8 mouse cellular contexts compared by ENCODE assay signal in the genomic region with DNA sequence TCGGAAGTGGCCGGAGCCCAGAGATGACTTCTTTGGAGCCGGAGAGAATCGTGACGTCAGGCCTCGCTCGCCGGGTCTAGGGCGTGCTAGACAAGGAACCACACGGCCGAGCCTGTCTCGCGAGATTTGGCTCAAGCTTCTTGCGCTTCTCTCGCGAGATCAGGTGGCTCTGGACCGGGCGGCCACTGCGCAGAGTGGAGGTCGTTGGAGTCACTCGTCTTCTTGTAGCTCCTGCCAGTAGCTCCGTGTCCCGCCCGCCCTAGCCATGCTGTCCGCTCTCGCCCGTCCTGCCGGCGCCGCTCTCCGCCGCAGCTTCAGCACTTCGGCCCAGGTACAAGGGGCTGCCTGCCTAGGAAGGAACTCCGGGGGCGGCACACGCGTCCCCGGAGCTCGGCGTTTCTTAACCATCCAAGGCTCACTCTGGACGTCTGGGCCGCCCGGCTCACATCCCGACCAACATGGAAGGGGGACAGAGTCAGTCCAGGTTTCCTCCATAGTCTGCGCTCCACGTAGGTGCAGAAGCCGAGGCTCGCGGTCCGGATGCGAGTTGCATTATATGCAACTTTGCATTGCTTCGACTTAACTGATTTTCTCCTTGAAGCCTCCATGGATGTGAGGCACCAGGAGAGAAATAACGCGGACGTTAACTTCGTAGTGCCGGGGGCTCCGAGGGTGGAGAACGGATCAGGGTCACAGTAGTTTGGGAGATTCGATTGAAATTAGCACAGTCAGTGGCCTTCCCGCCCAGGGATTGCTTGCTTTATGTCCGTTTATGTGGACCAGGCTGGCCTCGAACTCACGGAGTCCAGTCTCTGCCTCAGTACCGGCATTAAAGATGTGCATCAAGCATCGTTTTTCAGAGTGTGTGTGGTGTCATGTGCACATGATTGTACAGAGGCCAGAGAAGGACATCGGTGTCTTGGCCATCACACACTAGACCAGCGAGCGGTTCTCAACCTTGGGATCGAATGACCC. TPM values are rescaled to one million over a fixed set of nuclear protein-coding genes. Genes with fewer than 3 reads are reported as not detected.
DNase-seq lines count a peak whose midpoint lies in the region; ATAC-seq and TF ChIP-seq lines count a peak whose summit lies in the region.

A gene (plus strand): TSS at position 10 of the 975 bp plus-strand sequence.

- no peak for TF ChIP-seq EP300 in MEL (IDR thresholded peaks at IDR 0.05; ENCODE audit: low read depth in 1 of 2, low read length in 2 of 2)

- whole genome bisulfite sequencing in cerebellum, adult 2 months, result under 1% methylated on average over 70 of the region's 70 CpGs
- WGBS in forebrain, postnatal 0 days, result 3% methylated on average over 70 of the region's 70 CpGs
- under 1% methylated on average over 70 of the region's 70 CpGs for WGBS in lung, embryonic 15.5 days

- peaks cover 0 to 19% of the 10 kb centered on the region in 2 experiments; a peak in 3 of 4 replicates for H3K4me1 ChIP-seq in MEL (ENCODE audit: control insufficient read depth in 1 of 2, insufficient read depth in 2 of 2, low read length in 2 of 2)
- H3K4me1 ChIP-seq in cerebellum, adult 2 months (ENCODE audit: control insufficient read depth, insufficient read depth, low read length), result peaks cover 11% of the 10 kb centered on the region; the same call in 1 of the 2 replicates
- peaks cover 7% of the 10 kb centered on the region for H3K4me1 ChIP-seq in forebrain, postnatal 0 days (ENCODE audit: insufficient read depth)
- H3K4me1 ChIP-seq in lung, embryonic 15.5 days, result peaks cover 23% of the 10 kb centered on the region

- H3K27me3 ChIP-seq in MEL (ENCODE audit: control insufficient read depth in 1 of 2, insufficient read depth in 2 of 2, low read length in 2 of 2), result no peaks in the 10 kb centered on the region
- H3K27me3 ChIP-seq in cerebellum, adult 2 months (ENCODE audit: control insufficient read depth, insufficient read depth, low read length), result no peaks in the 10 kb centered on the region
- no peaks in the 10 kb centered on the region for H3K27me3 ChIP-seq in forebrain, postnatal 0 days (ENCODE audit: insufficient read depth, low read length)
- no peaks in the 10 kb centered on the region for H3K27me3 ChIP-seq in lung, embryonic 15.5 days

- H3K9me3 ChIP-seq in MEL (replicated peaks; ENCODE audit: insufficient read depth, low read length), result no peaks in the 10 kb centered on the region
- H3K9me3 ChIP-seq in forebrain, postnatal 0 days (ENCODE audit: low read length), result no peaks in the 10 kb centered on the region
- H3K9me3 ChIP-seq in lung, embryonic 15.5 days, result no peaks in the 10 kb centered on the region

- H3K36me3 ChIP-seq in MEL (ENCODE audit: control insufficient read depth in 1 of 2, insufficient read depth in 2 of 2, low read length in 2 of 2), result peaks cover 1 to 22% of the 10 kb centered on the region in 2 experiments; a peak in 3 of 4 replicates
- H3K36me3 ChIP-seq in forebrain, postnatal 0 days (ENCODE audit: insufficient read depth), result peaks cover 14% of the 10 kb centered on the region
- peaks cover 15% of the 10 kb centered on the region for H3K36me3 ChIP-seq in lung, embryonic 15.5 days

- H3K4me2 ChIP-seq in forebrain, postnatal 0 days (ENCODE audit: low read depth), result peak within 1 kb of the TSS; percentile 94
- peak within 1 kb of the TSS; percentile 79 for H3K4me2 ChIP-seq in lung, embryonic 15.5 days

- peak; percentile 100 for DNase-seq in MEL (ENCODE audit: low read depth, low spot score)
- DNase-seq in cerebellum, adult 2 months, result peak; percentile 99 to 100
- DNase-seq in forebrain, postnatal 0 days, result peak; percentile 100
- DNase-seq in heart, postnatal 4 days, result peak; percentile 100
- peak; percentile 99 to 100 for DNase-seq in layer of hippocampus, adult 8-10 months (ENCODE audit: low spot score in 2 of 2)
- DNase-seq in ovary, adult 18-20 months (ENCODE audit: low spot score), result peak; percentile 100
- DNase-seq in thymus, postnatal 0 days (ENCODE audit: low spot score), result peak; percentile 100

- H3K9ac ChIP-seq in MEL (ENCODE audit: control insufficient read depth, low read depth, low read length, poor library complexity, severe bottlenecking), result peak within 1 kb of the TSS; percentile 94
- peak within 1 kb of the TSS; percentile 99 for H3K9ac ChIP-seq in forebrain, postnatal 0 days
- H3K9ac ChIP-seq in lung, embryonic 15.5 days, result peak within 1 kb of the TSS; percentile 87

- peak; percentile 95 to 99 for TF ChIP-seq POLR2A in MEL (IDR thresholded peaks at IDR 0.05; ENCODE audit: control insufficient read depth in 1 of 2, insufficient read depth in 1 of 2, low read depth in 1 of 2, low read length in 2 of 2, poor library complexity in 1 of 2)
- TF ChIP-seq POLR2A in cerebellum, adult 2 months (IDR thresholded peaks at IDR 0.05; ENCODE audit: borderline replicate concordance, insufficient read depth, low read length), result peak; percentile 99

- peak within 1 kb of the TSS; percentile 67 for H3K27ac ChIP-seq in MEL (ENCODE audit: control insufficient read depth, low read depth, low read length)
- H3K27ac ChIP-seq in cerebellum, adult 2 months (ENCODE audit: insufficient read depth, low read length), result peak within 1 kb of the TSS; percentile 94
- H3K27ac ChIP-seq in forebrain, postnatal 0 days (ENCODE audit: low read depth, low read length), result peak within 1 kb of the TSS; percentile 93
- peak within 1 kb of the TSS; percentile 91 for H3K27ac ChIP-seq in lung, embryonic 15.5 days

- peak within 1 kb of the TSS; percentile 58 to 98 for H3K4me3 ChIP-seq in MEL (ENCODE audit: control insufficient read depth in 1 of 2, insufficient read depth in 1 of 2, low read depth in 2 of 2, low read length in 2 of 2)
- peak within 1 kb of the TSS; percentile 95 for H3K4me3 ChIP-seq in cerebellum, adult 2 months (replicated peaks; ENCODE audit: insufficient read depth, low read depth, low read length)
- H3K4me3 ChIP-seq in forebrain, postnatal 0 days (ENCODE audit: low read depth, low read length), result peak within 1 kb of the TSS; percentile 91
- H3K4me3 ChIP-seq in lung, embryonic 15.5 days, result peak within 1 kb of the TSS; percentile 75

- peak; percentile 99 for ATAC-seq in forebrain, postnatal 0 days
- peak; percentile 97 for ATAC-seq in lung, embryonic 15.5 days (ENCODE audit: borderline replicate concordance, extremely low read depth, low FRiP score, low TSS enrichment)

- no peak for TF ChIP-seq RAD21 in MEL (IDR thresholded peaks at IDR 0.05; ENCODE audit: low read depth, low read length)

- no peak for TF ChIP-seq CTCF in MEL (IDR thresholded peaks at IDR 0.05 in 2 of 3, conservative IDR thresholded peaks at IDR 0.05 in 1 of 3; ENCODE audit: control insufficient read depth in 1 of 3, insufficient read depth in 1 of 3, low read depth in 2 of 3, low read length in 3 of 3, poor library complexity in 1 of 3, severe bottlenecking in 1 of 3)
- TF ChIP-seq CTCF in cerebellum, adult 2 months (IDR thresholded peaks at IDR 0.05; ENCODE audit: borderline replicate concordance, insufficient read depth, low read depth, low read length), result no peak
- peak; percentile 15; the same call in 1 of the 2 replicates for TF ChIP-seq CTCF in forebrain, postnatal 0 days (IDR thresholded peaks at IDR 0.05; ENCODE audit: low read depth)

- peaks cover 40% of the 10 kb centered on the region for H3K79me2 ChIP-seq in MEL (ENCODE audit: control insufficient read depth, insufficient read depth, low read length, poor library complexity)

TF ChIP-seq in MEL, 35 proteins besides CTCF, POLR2A, EP300 and RAD21 (continues in another document):
- TF ChIP-seq NELFE (IDR thresholded peaks at IDR 0.05; ENCODE audit: low read depth, low read length) (peak; percentile 99), MAX (IDR thresholded peaks at IDR 0.05; ENCODE audit: low read length) (0 out of 2 replicates have a peak, but pooled peaks have one; percentile 23), JUND (IDR thresholded peaks at IDR 0.05; ENCODE audit: low read depth, low read length) (no peak), NRF1 (IDR thresholded peaks at IDR 0.05; ENCODE audit: insufficient read depth, low read depth, low read length, poor library complexity, severe bottlenecking) (peak; percentile 49; the same call in 1 of the 2 replicates), MAZ (IDR thresholded peaks at IDR 0.05; ENCODE audit: low read depth, low read length) (no peak), TCF12 (IDR thresholded peaks at IDR 0.05; ENCODE audit: low read depth, low read length) (peak; percentile 67; the same call in 1 of the 2 replicates), MYC (IDR thresholded peaks at IDR 0.05; ENCODE audit: low read depth, low read length) (0 out of 2 replicates have a peak, but pooled peaks have one; percentile 42), ETS1 (IDR thresholded peaks at IDR 0.05; ENCODE audit: low read depth, low read length) (no peak; the same call in 1 of the 2 replicates), ZNF384 (IDR thresholded peaks at IDR 0.05; ENCODE audit: low read depth, low read length) (no peak), KAT2A (conservative IDR thresholded peaks at IDR 0.05; ENCODE audit: low read depth, low read length) (no peak), RCOR1 (IDR thresholded peaks at IDR 0.05; ENCODE audit: low read depth, low read length) (no peak), TBP (IDR thresholded peaks at IDR 0.05; ENCODE audit: low read depth, low read length) (peak; percentile 94), CHD1 (IDR thresholded peaks at IDR 0.05; ENCODE audit: low read depth, low read length) (peak; percentile 94), USF1 (IDR thresholded peaks at IDR 0.05; ENCODE audit: low read depth, low read length) (no peak), USF2 (IDR thresholded peaks at IDR 0.05; ENCODE audit: borderline replicate concordance in 1 of 2, insufficient read depth in 1 of 2, low read depth in 1 of 2, low read length in 2 of 2) (no peak), GABPA (IDR thresholded peaks at IDR 0.05; ENCODE audit: low read depth, low read length) (no peak), HCFC1 (IDR thresholded peaks at IDR 0.05; ENCODE audit: low read depth, low read length) (peak; percentile 81), TAL1 (IDR thresholded peaks at IDR 0.05; ENCODE audit: low read length) (no peak), MYB (IDR thresholded peaks at IDR 0.05; ENCODE audit: low read depth, low read length) (no peak)

RNA-seq across cellular contexts. Expression of the gene that starts here (rescaled TPM):
- total RNA-seq in MEL (2012; rRNA removed), result 207 and 241 TPM in 2 replicates
- 1,000 to 10,000 TPM in 1 of 2 experiments, 100 to 1,000 TPM in 1; 465 to 1,097 TPM for polyA plus RNA-seq in MEL (2012; ENCODE audit: insufficient read depth in 1 of 2, insufficient read length in 2 of 2, low read depth in 1 of 2, low replicate concordance in 2 of 2, missing spikeins in 1 of 2)
- 676 and 703 TPM in 2 replicates for polyA plus RNA-seq in cerebellum, adult 2 months (2012; rRNA removed)
- 115 and 132 TPM in 2 replicates for total RNA-seq in forebrain, postnatal 0 days (2014; rRNA removed)
- polyA plus RNA-seq in forebrain, postnatal 0 days (2015; fragmentation: Nextera tagmentation; extraction: Ambion mirVana), result 663 and 665 TPM in 2 replicates
- total RNA-seq in heart, postnatal 4 days (2021), result 1,000 to 10,000 TPM; 1,387 to 1,444 TPM
- 100 to 1,000 TPM; 392 to 413 (median 402) TPM for total RNA-seq in layer of hippocampus, adult 8-10 months (2022)
- 452 and 462 TPM in 2 replicates for polyA plus RNA-seq in lung, embryonic 15.5 days (2015; fragmentation: Nextera tagmentation; extraction: Ambion mirVana)
- polyA plus RNA-seq in thymus, postnatal 0 days (2015; fragmentation: Nextera tagmentation; extraction: Ambion mirVana), result 525 and 570 TPM in 2 replicates

Comparison
In these comparisons a context has a peak if more than half of its experiments do, and no peak if none do; other contexts are left out.
1. Peak in every context shown above with its lines: DNase-seq, ATAC-seq, H3K4me3 ChIP-seq and H3K27ac ChIP-seq.